Mouse (Mus musculus) stomach, postnatal 0 days (tissue): Measurements from ENCODE around the gene Atpaf1.

Experiments used
- CTCF ChIP-seq: IDR thresholded peaks from 2 replicates; pipeline ENCODE4 v1.5.1; 2016; ENCODE audit warnings: antibody characterized with exemption, low read depth, mild to moderate bottlenecking, moderate library complexity
- EP300 ChIP-seq: optimal IDR thresholded peaks from 2 replicates; pipeline ENCODE3; 2016; ENCODE audit warnings: antibody characterized with exemption

- no peak for TF ChIP-seq CTCF
- no peak for TF ChIP-seq EP300
Measured at GRCm38 (mm10) chr4:115827066-115827465, 42.5 kb downstream of the Atpaf1 start.
